Mouse (Mus musculus) spleen, adult 2 months (tissue): ENCODE measurements around the gene Gm20441. TPM values are rescaled to one million over a fixed set of nuclear protein-coding genes. Genes with fewer than 3 reads are reported as not detected.
A peak's percentile ranks its signal among the peaks of the same experiment; 100 is the strongest.

ENCODE experiments used
- DNase-seq, 2 experiments: peaks; one replicate each; pipeline versions ENCODE4 v3.0.0 to v3.0.0-alpha.2; 2012 to 2021; ENCODE audit warnings: low spot score in 2 of 2, low read depth in 1 of 2
- H3K27ac ChIP-seq: fragments of 200-500 bp; 2 replicates; pipeline ENCODE4 v1.5.1; 2012; ENCODE audit warnings: low read length, inconsistent platforms; ENCODE audit not compliant: insufficient read depth
- H3K27me3 ChIP-seq: fragments of 200-500 bp; 2 replicates; pipeline ENCODE4 v1.6.1; 2012; ENCODE audit warnings: mild to moderate bottlenecking, moderate library complexity, low read length, inconsistent platforms; ENCODE audit not compliant: control insufficient read depth, insufficient read depth
- H3K36me3 ChIP-seq: fragments of 200-500 bp; 2 replicates; pipeline ENCODE4 v1.6.1; 2012; ENCODE audit warnings: mild to moderate bottlenecking, low read length, inconsistent platforms; ENCODE audit not compliant: control insufficient read depth, insufficient read depth
- H3K4me1 ChIP-seq: fragments of 200-500 bp; 2 replicates; pipeline ENCODE4 v1.6.1; 2011; ENCODE audit warnings: inconsistent platforms; ENCODE audit not compliant: control insufficient read depth, insufficient read depth, insufficient read length
- H3K4me3 ChIP-seq: fragments of 200-500 bp; 2 replicates; pipeline ENCODE4 v1.5.1; 2011; ENCODE audit warnings: mild to moderate bottlenecking, inconsistent platforms; ENCODE audit not compliant: insufficient read depth, insufficient read length; ENCODE audit errors: extremely low read depth
- CTCF ChIP-seq: fragments of 200-500 bp; IDR thresholded peaks from 2 replicates; pipeline ENCODE4 v1.5.1; 2011; ENCODE audit warnings: mild to moderate bottlenecking, inconsistent platforms; ENCODE audit not compliant: insufficient read depth, insufficient read length, insufficient replicate concordance; ENCODE audit errors: extremely low read depth
- POLR2A ChIP-seq: fragments of 200-500 bp; IDR thresholded peaks from 2 replicates; pipeline ENCODE4 v1.6.1; 2011; ENCODE audit warnings: low read depth, low read length, inconsistent platforms
- whole genome bisulfite sequencing: fragments of 180-500 bp; shearing (Covaris S2); methylation state at CpG from one replicate; pipeline ENCODE4 v1.1.7; 2018; 5-methylcytosine and 5-hydroxymethylcytosine counted together
- polyA plus RNA-seq: library from polyadenylated mRNA; depleted of rRNA; stranded (reverse); fragments of >200 nt; gene quantifications from 2 replicates; pipeline ENCODE4 v1.2.3, GENCODE M21; 2012

Gene Gm20441
- polyA plus RNA-seq, 1 experiment, result not detected

GRCm38 (mm10) chr10:75823782-75824181, 43.0 kb upstream of the Gm20441 start:
- TF ChIP-seq CTCF, result no peak
- H3K27me3 ChIP-seq, result no peaks in the 10 kb centered on the region
- H3K36me3 ChIP-seq, result no peaks in the 10 kb centered on the region
- WGBS, result 77% methylated on average over 1 of the region's 1 CpGs
- no peaks in the 10 kb centered on the region for H3K4me1 ChIP-seq
- no peak overlapping the region for H3K4me3 ChIP-seq
- H3K27ac ChIP-seq, result no peak overlapping the region
- DNase-seq, result no peak

DNA sequence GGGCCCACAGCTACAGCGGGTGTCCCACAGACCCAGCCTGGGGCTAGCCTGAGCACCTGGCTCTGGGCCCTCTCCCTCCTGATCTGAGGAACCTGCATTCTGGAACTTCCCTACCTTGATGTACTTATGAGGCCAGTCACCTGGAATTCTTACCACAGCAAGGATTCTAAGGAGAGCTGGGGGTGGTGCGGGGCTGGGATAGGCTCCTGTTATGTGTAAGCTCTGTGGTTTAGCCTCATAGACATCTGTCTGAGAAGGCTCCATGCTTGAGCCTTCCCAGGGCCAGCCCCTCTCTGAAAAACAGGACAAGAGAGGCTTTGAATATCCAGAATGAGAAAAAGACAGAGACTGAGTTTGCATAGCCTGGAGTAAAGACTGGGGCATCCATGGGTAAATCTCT, 41.7 kb upstream of the Gm20441 start, which contains the start of gene Gstt4:
Gene Gstt4, minus strand, starts transcription at position 101 of the 400 bp plus-strand sequence.
- Histone ChIP-seq H3K27ac (no peak within 1 kb of the TSS), H3K36me3 (no peaks in the 10 kb centered on the region), H3K4me1 (no peaks in the 10 kb centered on the region), H3K27me3 (no peaks in the 10 kb centered on the region), H3K4me3 (no peak within 1 kb of the TSS)
- WGBS, result 86% methylated on average over 2 of the region's 2 CpGs
- DNase-seq, result no peak
- TF ChIP-seq CTCF, result no peak
- TF ChIP-seq POLR2A, result no peak

- no peaks in the 10 kb centered on the region for H3K36me3 ChIP-seq
- H3K27me3 ChIP-seq, result no peaks in the 10 kb centered on the region
- H3K4me3 ChIP-seq, result no peak overlapping the region
- 74% methylated on average over 5 of the region's 5 CpGs for WGBS
- DNase-seq, result no peak
- H3K4me1 ChIP-seq, result no peaks in the 10 kb centered on the region
- no peak overlapping the region for H3K27ac ChIP-seq
- TF ChIP-seq POLR2A, result no peak
- no peak for TF ChIP-seq CTCF
Observed at GRCm38 (mm10) chr10:75819882-75820281, 39.1 kb upstream of the Gm20441 start.

- TF ChIP-seq POLR2A, result no peak
- TF ChIP-seq CTCF, result no peak
- WGBS, result 76% methylated on average over 10 of the region's 10 CpGs
- Histone ChIP-seq H3K4me1 (no peaks in the 10 kb centered on the region), H3K27ac (no peak overlapping the region), H3K27me3 (no peaks in the 10 kb centered on the region), H3K36me3 (no peaks in the 10 kb centered on the region), H3K4me3 (no peak overlapping the region)
- DNase-seq, result no peak
Observed at GRCm38 (mm10) chr10:75818641-75819040, 37.9 kb upstream of the Gm20441 start.

- Histone ChIP-seq H3K36me3 (no peaks in the 10 kb centered on the region), H3K4me3 (no peak overlapping the region), H3K27ac (no peak overlapping the region), H3K27me3 (no peaks in the 10 kb centered on the region; the same call in 1 of the 2 replicates), H3K4me1 (no peaks in the 10 kb centered on the region)
- WGBS, result 72% methylated on average over 2 of the region's 2 CpGs
- TF ChIP-seq POLR2A, result no peak
- TF ChIP-seq CTCF, result no peak
- DNase-seq, result no peak
Observed at GRCm38 (mm10) chr10:75804217-75804616, 23.5 kb upstream of the Gm20441 start.

- DNase-seq, result no peak
- Histone ChIP-seq H3K4me1 (no peaks in the 10 kb centered on the region; the same call in 1 of the 2 replicates), H3K27ac (no peak within 1 kb of the TSS), H3K4me3 (peak within 1 kb of the TSS; percentile 54), H3K27me3 (no peaks in the 10 kb centered on the region; the same call in 1 of the 2 replicates), H3K36me3 (no peaks in the 10 kb centered on the region)
- TF ChIP-seq POLR2A (no peak), CTCF (no peak)
- 6% methylated on average over 18 of the region's 18 CpGs for WGBS
Observed at GRCm38 (mm10) chr10:75798176-75798696, 17.5 kb upstream of the Gm20441 start, which contains the start of gene Gstt1. TSS of gene Gstt1 (minus strand) at chr10:75798584.

GRCm38 (mm10) chr10:75797619-75798175, 16.9 kb upstream of the Gm20441 start:
- Histone ChIP-seq H3K4me1 (no peaks in the 10 kb centered on the region; the same call in 1 of the 2 replicates), H3K27ac (no peak overlapping the region), H3K36me3 (no peaks in the 10 kb centered on the region), H3K27me3 (no peaks in the 10 kb centered on the region; the same call in 1 of the 2 replicates), H3K4me3 (peak overlapping the region; percentile 54)
- no peak for DNase-seq
- 3% methylated on average over 12 of the region's 12 CpGs for WGBS
- TF ChIP-seq POLR2A (no peak), CTCF (no peak)
